ENCODE assay signal across 8 mouse cellular contexts in the genomic region with DNA sequence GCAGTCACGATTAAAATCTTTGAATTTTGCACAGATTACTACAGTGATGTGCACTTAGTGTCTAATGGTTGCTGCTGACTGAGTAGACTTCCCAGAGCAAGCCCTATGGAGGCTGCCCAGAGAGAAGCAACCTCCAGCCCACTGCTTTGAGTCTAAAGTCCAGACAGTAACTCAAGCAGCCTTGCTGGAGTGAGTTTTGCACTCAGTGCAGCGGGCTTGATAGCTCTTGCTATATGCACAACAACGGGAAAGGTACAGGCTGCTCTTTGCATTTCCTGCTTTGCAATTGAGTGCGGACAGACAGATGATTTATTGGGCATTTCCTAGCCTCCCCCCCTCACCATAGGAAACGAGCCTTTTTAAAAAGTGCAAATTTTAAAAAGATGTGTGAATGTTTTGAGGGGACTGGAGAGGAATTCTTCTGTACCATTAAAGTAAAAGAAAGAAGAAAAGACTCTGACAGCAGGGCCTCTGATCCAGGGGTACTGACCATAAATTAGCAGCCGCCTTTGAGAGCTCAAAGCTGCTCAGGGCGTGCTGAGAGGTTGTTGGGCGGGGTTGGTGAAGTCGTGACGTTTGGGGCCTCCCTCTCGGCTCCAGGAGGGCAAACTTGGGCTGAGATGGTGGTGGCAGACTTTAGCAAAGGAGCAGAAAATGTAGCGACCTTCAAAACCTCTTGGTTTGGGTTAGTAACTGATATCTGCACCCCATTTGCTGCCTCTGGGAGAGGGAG.
A peak's percentile ranks its signal among the peaks of the same experiment; 100 is the strongest.
DNase-seq lines count a peak whose midpoint lies in the region; ATAC-seq lines count a peak whose summit lies in the region.
"Had no signal": no experiment of that assay in that cellular context is flagged by ENCODE, and none has a peak within 500 bp of the region (broad histone marks: within the 10 kb centered on the region; RNA-seq: fewer than 3 reads in every experiment).

No protein-coding gene starts in this region.

- H3K36me3 ChIP-seq in liver, embryonic 12.5 days: no peaks in the 10 kb centered on the region
- H3K36me3 ChIP-seq: hindbrain, embryonic 15.5 days had no signal

- no peaks in the 10 kb centered on the region for H3K9me3 ChIP-seq in liver, embryonic 12.5 days (replicated peaks)
- H3K9me3 ChIP-seq: hindbrain, embryonic 15.5 days had no signal

- DNase-seq in liver: peak; percentile 38
- DNase-seq in embryo, embryonic 10.5 days (ENCODE audit: low spot score): peak; percentile 80
- peak; percentile 35 for DNase-seq in heart, postnatal 4 days
- peak; percentile 68 for DNase-seq in neural tube, embryonic 10.5 days (ENCODE audit: extremely low spot score, low spot score)
- no peak for DNase-seq in cerebellum, adult 9-10 months
- no peak for DNase-seq in adipocyte (ENCODE audit: low spot score)

- H3K4me1 ChIP-seq in liver, embryonic 12.5 days: peaks cover 12% of the 10 kb centered on the region

- no peak for ATAC-seq in liver, embryonic 12.5 days

- WGBS in liver, embryonic 12.5 days (ENCODE audit: insufficient replicate concordance): 23% methylated on average over 12 of the region's 12 CpGs

- no peak overlapping the region for H3K4me3 ChIP-seq in liver, embryonic 12.5 days
- H3K4me3 ChIP-seq: hindbrain, embryonic 15.5 days had no signal

- H3K4me2 ChIP-seq in liver, embryonic 12.5 days: no peak overlapping the region
- H3K4me2 ChIP-seq: hindbrain, embryonic 15.5 days had no signal

- no peaks in the 10 kb centered on the region for H3K27me3 ChIP-seq in liver, embryonic 12.5 days (replicated peaks)
- H3K27me3 ChIP-seq: hindbrain, embryonic 15.5 days had no signal

- no peak overlapping the region for H3K27ac ChIP-seq in liver, embryonic 12.5 days
- H3K27ac ChIP-seq: hindbrain, embryonic 15.5 days had no signal

- no peak overlapping the region for H3K9ac ChIP-seq in liver, embryonic 12.5 days
- H3K9ac ChIP-seq: hindbrain, embryonic 15.5 days had no signal

Comparison
In these comparisons a context has a peak if more than half of its experiments do, and no peak if none do; other contexts are left out.
1. DNase-seq: peak in liver (single experiment), embryo, embryonic 10.5 days (single experiment), heart, postnatal 4 days (single experiment) and neural tube, embryonic 10.5 days (single experiment); none in cerebellum, adult 9-10 months (single experiment) and adipocyte (single experiment).